Mouse (Mus musculus): ENCODE data around the gene Gm12790.
"Not testable (repeated sequence)": the region's sequence is repeated elsewhere in the genome, so short reads cannot be mapped to it uniquely, and the experiment has no call there.

The Gm12790 gene

GRCm38 (mm10) chr4:101980949-101981348 lies at the start of gene Gm12790:
Gene Gm12790, minus strand, starts transcription at chr4:101981049.
- DNase-seq = not testable (repeated sequence)

GRCm38 (mm10) chr4:102026619-102027018 lies 45.8 kb upstream of the Gm12790 start:
- DNase-seq = no peak

GRCm38 (mm10) chr4:101998267-101998922 lies 17.5 kb upstream of the Gm12790 start:
- DNase-seq = peak; percentile 10

- DNase-seq = no peak
Observed at GRCm38 (mm10) chr4:101997426-101997825, 16.6 kb upstream of the Gm12790 start.

GRCm38 (mm10) chr4:101986326-101986725 lies 5.5 kb upstream of the Gm12790 start, which contains the start of gene Gm12789:
Gene Gm12789, plus strand, starts transcription at chr4:101986626.
- not testable (repeated sequence) for DNase-seq

GRCm38 (mm10) chr4:101985678-101986077 lies 4.8 kb upstream of the Gm12790 start:
- DNase-seq = no peak

GRCm38 (mm10) chr4:101940107-101940506 lies 40.7 kb downstream of the Gm12790 start, which contains the start of gene Gm12794:
Gene Gm12794, plus strand, starts transcription at chr4:101940407.
- DNase-seq = not testable (repeated sequence)
